Mouse (Mus musculus): Measurements from ENCODE around the gene Map4k1.

DNA sequence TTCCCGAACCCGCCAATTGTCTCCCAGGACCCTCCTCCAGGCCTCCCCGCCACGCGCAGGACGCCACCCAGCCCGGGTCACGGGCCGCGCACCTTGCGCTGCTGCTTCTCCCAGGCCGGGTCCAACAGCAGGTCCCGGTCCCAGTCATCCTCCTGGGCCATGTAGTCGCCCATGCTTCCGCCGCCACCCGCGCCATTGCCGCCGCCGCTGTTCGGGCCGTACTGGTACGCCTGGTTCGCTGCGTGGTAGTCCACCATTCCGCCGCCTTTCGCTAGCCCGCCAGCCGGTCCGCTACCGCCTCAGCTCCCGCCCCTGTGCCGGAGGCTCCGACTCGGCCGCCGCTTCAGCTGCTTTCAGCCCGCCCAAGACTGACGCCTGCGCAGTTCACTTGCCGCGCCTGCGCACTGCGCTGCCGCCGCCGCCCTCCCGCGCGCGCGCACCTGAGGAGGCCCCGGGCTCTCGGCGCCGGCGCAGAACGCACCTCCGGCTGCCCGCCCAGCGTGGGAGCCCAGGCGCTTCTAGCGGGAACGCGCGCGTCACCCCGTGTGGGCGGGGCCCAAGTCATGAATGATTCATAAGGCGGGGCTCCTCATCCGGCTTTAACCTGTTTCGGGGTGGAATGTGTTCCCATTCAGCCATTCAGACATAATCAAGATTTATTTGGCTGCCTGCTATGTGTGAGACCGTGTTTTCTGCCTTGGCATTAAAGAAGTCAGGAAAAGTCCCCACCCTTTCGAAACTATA, 19.8 kb upstream of the Map4k1 start, which contains the start of gene Actn4:
- TF ChIP-seq GATA1 (IDR thresholded peaks at IDR 0.05; ENCODE audit: borderline replicate concordance, low read length) (no peak), FLI1 (IDR thresholded peaks at IDR 0.05; ENCODE audit: low read length) (no peak)

Data from megakaryocyte, embryonic 14.5 days (primary cell).